Mouse (Mus musculus): Measurements from ENCODE around the gene Kcnk2. TPM values are rescaled to one million over a fixed set of nuclear protein-coding genes. Genes with fewer than 3 reads are reported as not detected.

Gene Kcnk2
- polyA plus RNA-seq, 1 experiment from 2014 or later, result 7.8 TPM

Small RNA genes within 50 kb of the gene (microRNA-seq; reads per million reads assigned to microRNA genes)
- gene Gm24092, result not detected

All from intestine, embryonic 14.5 days (tissue).